Mouse (Mus musculus) lung, adult 2 months (tissue): ENCODE measurements around the gene Skap1.
A peak's percentile ranks its signal among the peaks of the same experiment; 100 is the strongest.

Source experiments
- CTCF ChIP-seq: fragments of 200-500 bp; IDR thresholded peaks from 2 replicates; pipeline ENCODE4 v1.5.1; 2011; ENCODE audit warnings: mild to moderate bottlenecking, low read length, control low read depth; ENCODE audit not compliant: insufficient read depth
- POLR2A ChIP-seq: fragments of 200-500 bp; IDR thresholded peaks from 2 replicates; pipeline ENCODE4 v1.6.1; 2011; ENCODE audit warnings: low read depth, mild to moderate bottlenecking, control low read depth, low read length, borderline replicate concordance; ENCODE audit errors: extremely low read depth

- TF ChIP-seq POLR2A (no peak), CTCF (peak; percentile 3; the same call in 1 of the 2 replicates)
Measured at GRCm38 (mm10) chr11:96553091-96553490, 88.7 kb downstream of the Skap1 start.
